Mouse (Mus musculus) kidney, adult 2 months (tissue): Measurements from ENCODE around the gene Erc2. TPM values are rescaled to one million over a fixed set of nuclear protein-coding genes. Genes with fewer than 3 reads are reported as not detected.

ENCODE experiments used
- DNase-seq: peaks from one replicate; pipeline ENCODE4 v3.0.0; 2021
- H3K27ac ChIP-seq: fragments of 200-500 bp; 2 replicates; pipeline ENCODE4 v1.5.1; 2012; ENCODE audit warnings: low read depth, low read length, control low read depth, inconsistent platforms; ENCODE audit not compliant: insufficient read depth
- H3K27me3 ChIP-seq: fragments of 200-500 bp; replicated peaks from 2 replicates; pipeline ENCODE4 v1.6.1; 2012; ENCODE audit warnings: mild to moderate bottlenecking, moderate library complexity, low read length, inconsistent platforms; ENCODE audit not compliant: control insufficient read depth, insufficient read depth
- H3K36me3 ChIP-seq: fragments of 200-500 bp; 2 replicates; pipeline ENCODE4 v1.6.1; 2012; ENCODE audit warnings: mild to moderate bottlenecking, moderate library complexity, low read length, inconsistent platforms; ENCODE audit not compliant: control insufficient read depth, insufficient read depth
- H3K4me1 ChIP-seq: fragments of 200-500 bp; 2 replicates; pipeline ENCODE4 v1.6.1; 2011; ENCODE audit warnings: low read length; ENCODE audit not compliant: control insufficient read depth, insufficient read depth
- H3K4me3 ChIP-seq: fragments of 200-500 bp; 2 replicates; pipeline ENCODE4 v1.5.1; 2011; ENCODE audit warnings: mild to moderate bottlenecking, low read depth, low read length, control low read depth; ENCODE audit not compliant: insufficient read depth
- CTCF ChIP-seq: fragments of 200-500 bp; conservative IDR thresholded peaks from 2 replicates; pipeline ENCODE4 v1.5.1; 2011; ENCODE audit warnings: low read depth, mild to moderate bottlenecking, control low read depth, low read length, moderate library complexity, mixed read lengths; ENCODE audit not compliant: insufficient read depth, insufficient read length
- POLR2A ChIP-seq: fragments of 200-500 bp; IDR thresholded peaks from one replicate; pipeline ENCODE4 v1.6.1; 2011; ENCODE audit warnings: low read depth, low read length, control low read depth
- WGBS: fragments of 180-500 bp; shearing (Covaris S2); methylation state at CpG from one replicate; pipeline ENCODE4 v1.1.7; 2018; 5-methylcytosine and 5-hydroxymethylcytosine counted together
- polyA plus RNA-seq: library from polyadenylated mRNA; depleted of rRNA; stranded (reverse); fragments of >200 nt; gene quantifications from 2 replicates; pipeline ENCODE4 v1.2.3, GENCODE M21; 2012

Gene Erc2
- polyA plus RNA-seq, 1 experiment = 6.9 TPM

DNA sequence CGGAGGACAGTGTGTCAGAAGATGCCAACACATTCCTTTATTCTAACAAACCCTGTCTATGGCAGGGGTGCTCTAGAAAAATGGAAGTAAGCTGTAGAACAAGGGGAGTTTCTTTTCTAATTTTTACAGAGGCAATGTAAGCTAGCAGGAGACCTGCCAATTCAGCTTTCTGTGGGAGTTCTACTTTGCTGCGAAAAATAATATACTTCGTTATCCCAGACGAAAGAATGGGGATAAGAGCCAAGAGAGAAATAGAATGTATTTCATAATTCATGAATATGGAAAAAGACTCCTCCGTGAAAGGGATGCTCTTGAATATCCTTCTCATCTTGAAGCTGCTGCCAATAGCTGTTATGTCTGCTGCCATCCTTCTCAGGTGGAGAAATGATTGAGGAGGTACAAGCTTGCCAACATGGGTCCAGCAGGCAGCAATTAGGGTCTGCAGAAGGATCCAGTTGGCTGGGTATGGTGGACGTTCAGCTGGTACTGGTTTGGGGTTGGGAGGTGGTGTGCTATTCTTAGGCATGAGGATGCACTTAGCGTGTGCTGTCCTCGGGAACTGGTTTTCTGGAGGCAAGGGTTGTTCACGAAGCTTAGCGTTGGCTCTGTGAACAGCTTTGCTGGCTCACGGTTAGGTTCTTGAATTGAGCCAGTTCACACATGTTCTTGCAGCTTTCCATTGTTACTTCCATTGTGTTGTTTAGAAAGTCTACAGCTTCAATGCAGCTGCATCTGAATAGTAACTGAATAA, 176.1 kb downstream of the Erc2 start:
- Histone ChIP-seq H3K27ac (no peak overlapping the region), H3K27me3 (no peaks in the 10 kb centered on the region), H3K36me3 (no peaks in the 10 kb centered on the region), H3K4me1 (no peaks in the 10 kb centered on the region; the same call in 1 of the 2 replicates), H3K4me3 (no peak overlapping the region)
- WGBS = 88% methylated on average over 11 of the region's 11 CpGs
- no peak for DNase-seq
- TF ChIP-seq CTCF (no peak), POLR2A (no peak)

GRCm38 (mm10) chr14:27800766-27801165, 178.5 kb downstream of the Erc2 start:
- TF ChIP-seq CTCF (no peak), POLR2A (no peak)
- WGBS = 55% methylated on average over 6 of the region's 6 CpGs
- DNase-seq = peak; percentile 3
- Histone ChIP-seq H3K36me3 (no peaks in the 10 kb centered on the region), H3K27ac (no peak overlapping the region), H3K4me1 (no peaks in the 10 kb centered on the region; the same call in 1 of the 2 replicates), H3K4me3 (no peak overlapping the region), H3K27me3 (no peaks in the 10 kb centered on the region)

DNA sequence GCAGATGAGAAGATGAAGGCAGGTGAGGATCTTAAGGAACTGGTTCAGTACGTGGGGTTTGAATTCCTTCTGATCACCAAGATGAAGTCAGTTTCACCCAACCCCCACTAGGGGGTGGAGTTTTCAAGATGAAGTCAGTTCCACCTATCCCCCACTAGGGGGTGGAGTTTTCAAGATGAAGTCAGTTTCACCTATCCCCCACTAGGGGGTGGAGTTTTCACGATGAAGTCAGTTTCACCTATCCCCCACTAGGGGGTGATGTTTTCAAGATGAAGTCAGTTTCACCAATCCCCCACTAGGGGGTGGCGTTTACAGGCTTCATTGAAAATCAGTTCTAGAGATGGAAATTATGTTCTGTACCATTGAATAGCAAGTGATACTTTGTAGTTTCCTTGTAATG, 181.7 kb downstream of the Erc2 start:
- no peaks in the 10 kb centered on the region for H3K36me3 ChIP-seq
- peak; percentile 4 for DNase-seq
- no peak overlapping the region for H3K4me3 ChIP-seq
- peak; percentile 58 for TF ChIP-seq CTCF
- TF ChIP-seq POLR2A = no peak
- no peaks in the 10 kb centered on the region; the same call in 1 of the 2 replicates for H3K4me1 ChIP-seq
- H3K27me3 ChIP-seq = no peaks in the 10 kb centered on the region
- H3K27ac ChIP-seq = no peak overlapping the region
- WGBS = 85% methylated on average over 3 of the region's 3 CpGs

DNA sequence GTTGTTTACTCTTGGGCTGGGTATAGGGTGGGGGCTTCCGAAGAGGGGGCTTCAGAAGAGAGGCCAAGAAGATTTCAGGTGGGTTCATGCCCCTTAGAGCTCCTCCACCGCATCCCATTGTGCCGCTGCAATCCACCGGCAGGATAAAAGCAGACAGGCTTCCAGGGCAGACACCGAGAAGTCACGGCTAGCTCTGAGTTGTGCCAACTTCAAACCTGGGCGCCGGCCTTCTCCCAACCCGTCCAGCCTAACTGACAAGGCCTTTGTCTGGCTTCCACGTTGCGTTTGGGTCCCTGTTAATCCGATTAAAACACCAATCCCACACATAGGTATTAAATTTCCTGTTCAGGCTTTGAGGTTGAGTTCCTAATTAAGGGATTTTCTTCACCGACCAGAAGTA, 182.8 kb downstream of the Erc2 start:
- no peak overlapping the region for H3K4me3 ChIP-seq

GRCm38 (mm10) chr14:27808080-27808479, 185.9 kb downstream of the Erc2 start:
- Histone ChIP-seq H3K27ac (no peak overlapping the region), H3K4me1 (peaks cover 10% of the 10 kb centered on the region; the same call in 1 of the 2 replicates), H3K27me3 (no peaks in the 10 kb centered on the region), H3K36me3 (no peaks in the 10 kb centered on the region), H3K4me3 (no peak overlapping the region)
- peak; percentile 55 for DNase-seq
- TF ChIP-seq CTCF (peak; percentile 83), POLR2A (no peak)
- WGBS = 3% methylated on average over 9 of the region's 9 CpGs

More for the DNA sequence above, 182.8 kb downstream of the Erc2 start:
- H3K27me3 ChIP-seq = no peaks in the 10 kb centered on the region
- H3K36me3 ChIP-seq = no peaks in the 10 kb centered on the region
- WGBS = 67% methylated on average over 13 of the region's 13 CpGs
- H3K4me1 ChIP-seq = no peaks in the 10 kb centered on the region; the same call in 1 of the 2 replicates
- H3K27ac ChIP-seq = no peak overlapping the region
- TF ChIP-seq POLR2A (no peak), CTCF (no peak)
- no peak for DNase-seq

DNA sequence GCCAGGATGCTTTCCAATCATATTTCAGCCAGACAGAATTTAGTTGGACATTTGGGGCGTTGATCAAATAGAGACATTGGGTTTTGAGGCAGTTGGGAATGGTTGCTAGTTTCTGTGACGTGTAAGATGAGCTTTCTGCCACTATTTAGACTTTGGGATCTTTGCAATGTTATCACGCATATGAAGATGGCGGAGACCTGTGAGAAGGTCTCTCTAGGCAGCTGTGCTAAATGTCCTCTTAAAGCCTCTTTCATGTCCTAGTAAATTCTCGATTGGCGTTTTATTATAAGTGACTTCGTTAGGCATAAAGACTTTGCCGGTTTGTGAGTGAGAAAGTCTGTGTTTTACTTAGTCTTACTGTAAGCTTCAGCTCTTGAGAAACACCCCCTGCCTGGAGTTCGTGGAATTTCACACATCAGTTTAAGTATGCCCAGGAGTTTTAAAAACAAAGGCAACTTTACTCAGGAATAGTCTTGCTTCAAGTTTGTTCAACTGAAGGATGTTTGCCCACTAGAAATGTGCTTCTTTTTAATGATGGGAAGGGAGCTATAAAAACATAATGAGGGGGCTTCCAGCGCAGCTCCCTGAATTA, 186.4 kb downstream of the Erc2 start:
- WGBS = 51% methylated on average over 10 of the region's 10 CpGs
- H3K27ac ChIP-seq = no peak overlapping the region
- no peaks in the 10 kb centered on the region for H3K36me3 ChIP-seq
- TF ChIP-seq POLR2A (no peak), CTCF (no peak)
- H3K27me3 ChIP-seq = no peaks in the 10 kb centered on the region
- H3K4me3 ChIP-seq = no peak overlapping the region
- H3K4me1 ChIP-seq = peaks cover 10% of the 10 kb centered on the region; the same call in 1 of the 2 replicates
- DNase-seq = no peak

- Histone ChIP-seq H3K36me3 (no peaks in the 10 kb centered on the region), H3K4me1 (peaks cover 10% of the 10 kb centered on the region; the same call in 1 of the 2 replicates), H3K27ac (no peak overlapping the region), H3K4me3 (no peak overlapping the region), H3K27me3 (no peaks in the 10 kb centered on the region)
- DNase-seq = peak; percentile 8
- TF ChIP-seq CTCF (no peak), POLR2A (no peak)
- WGBS = 38% methylated on average over 7 of the region's 7 CpGs
Observed at GRCm38 (mm10) chr14:27810790-27811189, 188.6 kb downstream of the Erc2 start.
